ENCODE assay signal across 17 mouse cellular contexts in the genomic region with DNA sequence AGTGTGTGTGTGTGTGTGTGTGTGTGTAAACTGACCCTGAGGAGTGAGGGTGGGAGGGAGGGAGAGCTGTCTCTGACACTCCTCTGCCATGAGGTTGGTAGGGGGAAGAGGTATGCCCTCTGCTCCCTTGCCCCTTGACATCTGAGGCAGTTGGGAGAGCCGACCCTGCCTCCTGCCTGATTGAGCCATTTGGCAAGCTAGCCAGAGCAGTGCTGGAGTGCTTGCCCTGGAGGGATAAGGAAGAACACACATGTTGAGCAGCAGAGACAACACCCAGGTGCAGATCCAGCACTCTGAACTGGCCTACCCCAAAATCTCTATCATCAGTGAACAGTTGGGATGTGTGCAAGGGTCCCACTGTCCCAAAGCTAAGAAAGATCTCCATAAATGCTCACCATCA. TPM values are rescaled to one million over a fixed set of nuclear protein-coding genes. Genes with fewer than 3 reads are reported as not detected.
"Had no signal": no experiment of that assay in that cellular context is flagged by ENCODE, and none has a peak within 500 bp of the region (broad histone marks: within the 10 kb centered on the region; RNA-seq: fewer than 3 reads in every experiment).

No protein-coding gene starts in this region.

- H3K4me1 ChIP-seq: neural tube, embryonic 13.5 days; stomach, embryonic 15.5 days had no signal

- H3K27me3 ChIP-seq: midbrain, embryonic 12.5 days; neural tube, embryonic 13.5 days; neural tube, embryonic 15.5 days; stomach, embryonic 15.5 days had no signal

- DNase-seq: lung, adult 18-20 months; lung, embryonic 14.5 days; lung, postnatal 10 days; lung, postnatal 4 days; midbrain, embryonic 14.5 days; retina, postnatal 1 day; right cerebral cortex, postnatal 14 days; thymus, adult 2 months; thymus, postnatal 25 days; thymus, postnatal 4 days had no signal

- H3K27ac ChIP-seq: midbrain, embryonic 10.5 days; midbrain, embryonic 12.5 days; neural tube, embryonic 13.5 days; neural tube, embryonic 15.5 days; stomach, postnatal 0 days had no signal

- H3K9me3 ChIP-seq: midbrain, embryonic 10.5 days; midbrain, embryonic 12.5 days; neural tube, embryonic 13.5 days; neural tube, embryonic 15.5 days; stomach, embryonic 15.5 days had no signal

- H3K36me3 ChIP-seq: midbrain, embryonic 10.5 days; midbrain, embryonic 12.5 days; neural tube, embryonic 13.5 days; neural tube, embryonic 15.5 days; stomach, embryonic 15.5 days had no signal

- H3K4me3 ChIP-seq: midbrain, embryonic 10.5 days; midbrain, embryonic 12.5 days; myocyte; neural tube, embryonic 13.5 days; neural tube, embryonic 15.5 days; stomach, embryonic 15.5 days had no signal

- H3K4me2 ChIP-seq: lung, embryonic 14.5 days; midbrain, embryonic 12.5 days; neural tube, embryonic 13.5 days; neural tube, embryonic 15.5 days; stomach, embryonic 15.5 days had no signal

- H3K9ac ChIP-seq: lung, embryonic 14.5 days; midbrain, embryonic 12.5 days; neural tube, embryonic 13.5 days; neural tube, embryonic 15.5 days; stomach, embryonic 15.5 days had no signal

RNA-seq across cellular contexts. Expression of a gene that starts 28.7 kb away (rescaled TPM):
- polyA plus RNA-seq: myocyte had no signal
